Mouse (Mus musculus): ENCODE results near the gene Glb1l.
"Not testable (repeated sequence)": the region's sequence is repeated elsewhere in the genome, so short reads cannot be mapped to it uniquely, and the experiment has no call there.

Glb1l gene

DNA sequence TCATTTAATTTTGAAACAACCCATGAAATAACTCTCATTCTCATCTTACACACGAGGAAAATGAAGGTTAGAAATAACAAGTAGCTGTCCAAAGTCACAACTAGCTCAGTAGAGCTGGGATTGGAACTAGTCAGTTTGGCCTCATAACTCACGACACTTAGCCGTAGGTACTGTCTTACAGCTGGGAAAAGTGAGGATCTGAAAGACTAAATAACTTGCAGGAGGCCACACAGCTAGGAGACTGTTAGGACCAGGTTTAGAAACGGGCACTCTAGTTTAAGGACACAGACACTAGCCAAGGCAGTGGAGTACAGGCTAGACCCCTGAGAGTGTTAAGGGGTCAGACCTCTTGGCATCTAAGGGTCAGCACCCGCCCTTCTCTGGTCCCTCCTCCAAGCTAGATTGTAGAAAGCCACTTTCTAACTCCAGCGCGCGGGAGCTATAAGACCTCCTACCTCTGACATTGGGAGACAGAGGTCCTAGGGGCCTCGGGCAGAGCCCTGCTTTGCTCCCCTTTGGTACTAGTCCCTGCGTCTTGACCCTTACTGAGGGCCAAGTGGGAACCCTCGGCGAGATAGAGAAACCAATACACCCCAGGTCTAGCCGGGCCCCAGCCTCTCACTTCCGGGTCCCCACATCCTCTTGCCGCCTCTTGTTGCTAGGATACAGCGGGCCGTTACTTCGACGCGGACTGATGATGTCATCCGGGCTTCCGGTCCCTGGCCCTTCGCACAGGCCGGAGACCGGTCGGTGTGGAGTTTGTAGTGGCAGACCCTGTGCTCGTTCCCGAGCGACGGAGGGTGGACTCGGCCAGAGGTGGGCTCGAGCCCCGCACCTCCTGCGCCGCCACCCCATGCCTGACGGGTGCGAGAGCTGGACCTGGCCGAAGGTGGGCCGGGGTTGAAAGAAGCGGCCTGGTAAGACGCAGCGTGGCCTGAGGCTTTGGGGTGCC, at the start of gene Glb1l, which contains the start of gene Stk16:
Gene Glb1l, minus strand, starts transcription at position 678 of the 952 bp plus-strand sequence.
Gene Stk16, plus strand, starts transcription at position 703 of the 952 bp plus-strand sequence.
- peak; percentile 88 to 94 for DNase-seq

DNA sequence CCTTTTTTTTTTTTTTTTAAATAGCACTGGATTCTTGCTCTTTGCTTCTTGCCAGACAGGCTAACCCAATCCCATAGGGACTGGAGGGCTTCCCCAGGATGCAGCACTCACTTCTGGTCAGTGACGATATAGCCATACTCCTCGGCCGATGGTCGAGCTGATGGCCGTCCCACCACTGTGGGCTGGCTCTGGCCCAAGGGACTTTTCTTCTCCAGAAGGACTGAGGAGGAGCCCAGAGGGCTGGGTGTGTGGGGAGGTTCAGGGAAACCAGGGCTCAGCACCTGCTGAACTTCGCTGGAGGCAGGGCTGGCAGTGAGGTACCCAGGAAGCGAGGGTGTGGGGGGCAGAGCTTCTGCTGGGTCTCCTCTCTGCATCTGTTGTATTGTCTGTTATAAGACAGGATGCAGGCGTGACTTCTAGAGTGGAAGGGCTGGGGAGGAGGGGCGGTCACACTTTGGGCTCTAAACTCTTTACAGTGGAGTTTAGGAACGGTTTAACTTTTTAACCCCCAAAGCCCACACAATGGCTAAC, 45.0 kb upstream of the Glb1l start:
- peak in 1 of 2 experiments; percentile 60 for DNase-seq

DNA sequence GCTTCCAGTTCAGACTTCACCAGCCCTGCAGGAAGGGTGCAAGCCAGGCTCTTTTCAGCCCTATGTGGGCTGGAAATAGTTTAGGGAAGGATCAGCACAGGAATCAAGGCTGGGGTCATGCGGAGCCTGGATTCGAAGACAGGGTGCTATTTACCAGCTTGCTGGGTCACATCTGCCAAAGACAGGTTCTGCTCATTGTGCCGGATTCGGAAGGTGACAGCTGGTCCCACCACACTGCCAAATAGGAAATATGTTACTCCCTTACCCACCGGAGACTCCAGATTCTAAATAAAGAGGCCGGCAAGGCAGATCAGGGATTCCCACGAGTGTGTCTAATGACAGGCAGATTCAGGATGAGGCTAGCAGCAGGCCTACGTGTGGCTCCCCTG, 44.0 kb upstream of the Glb1l start:
- DNase-seq: no peak

DNA sequence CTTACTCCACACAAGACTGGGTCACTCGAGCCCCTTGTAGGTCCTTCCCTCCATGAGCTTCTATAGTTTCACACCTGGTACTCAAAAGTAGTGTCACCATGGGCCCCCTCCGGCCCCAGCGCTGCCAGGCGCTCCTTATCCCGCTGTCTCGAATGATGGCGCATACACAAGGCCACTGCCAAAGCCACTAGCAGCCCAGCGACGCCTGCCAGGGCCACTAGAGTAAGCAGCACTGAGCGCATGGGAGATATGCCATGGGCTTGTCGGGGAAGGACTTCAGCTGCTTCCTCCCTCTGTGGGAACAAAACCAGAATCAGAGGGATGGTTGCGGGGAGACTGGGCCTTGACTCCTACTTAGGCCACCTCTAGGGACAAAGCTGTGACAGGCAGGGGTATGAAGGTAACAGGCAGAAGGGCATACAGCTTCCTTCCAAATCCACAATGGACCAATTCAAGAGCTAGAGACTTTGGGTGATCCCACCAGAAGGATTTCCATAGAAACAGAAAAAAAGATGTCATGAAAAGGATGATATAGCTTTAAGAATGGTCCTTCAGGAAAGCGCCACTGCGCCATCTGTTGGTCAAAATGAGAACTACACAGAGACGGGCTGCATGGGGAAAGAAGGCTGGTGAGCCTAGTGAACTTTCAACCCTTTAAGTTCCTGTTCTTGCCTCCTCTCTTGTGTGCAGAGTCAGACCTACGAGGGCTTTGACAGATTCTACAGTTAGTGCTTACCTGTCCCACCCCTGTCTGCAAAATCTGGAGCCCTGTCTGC, 43.4 kb upstream of the Glb1l start:
- peak; percentile 60 to 68 for DNase-seq

DNA sequence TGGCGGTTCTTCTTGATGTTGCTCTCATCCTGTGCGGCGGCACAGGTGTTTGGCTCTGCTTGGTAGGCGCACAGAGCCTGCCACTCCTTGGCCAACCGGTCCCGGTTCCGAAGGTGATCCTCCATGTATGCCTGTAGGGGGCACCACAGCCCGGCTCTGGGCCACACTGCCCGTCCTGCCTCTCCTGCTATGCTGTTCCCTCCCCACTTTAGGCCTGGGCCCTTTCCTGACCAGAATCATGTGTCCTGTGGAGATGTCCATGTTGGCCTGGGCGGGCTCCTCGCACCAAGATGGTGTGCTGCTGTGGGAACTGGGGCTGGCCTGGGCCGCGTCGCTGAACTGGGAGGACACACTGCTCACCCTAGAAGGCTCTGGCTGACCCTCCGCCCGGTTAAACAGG, 42.4 kb upstream of the Glb1l start:
- DNase-seq: no peak

DNA sequence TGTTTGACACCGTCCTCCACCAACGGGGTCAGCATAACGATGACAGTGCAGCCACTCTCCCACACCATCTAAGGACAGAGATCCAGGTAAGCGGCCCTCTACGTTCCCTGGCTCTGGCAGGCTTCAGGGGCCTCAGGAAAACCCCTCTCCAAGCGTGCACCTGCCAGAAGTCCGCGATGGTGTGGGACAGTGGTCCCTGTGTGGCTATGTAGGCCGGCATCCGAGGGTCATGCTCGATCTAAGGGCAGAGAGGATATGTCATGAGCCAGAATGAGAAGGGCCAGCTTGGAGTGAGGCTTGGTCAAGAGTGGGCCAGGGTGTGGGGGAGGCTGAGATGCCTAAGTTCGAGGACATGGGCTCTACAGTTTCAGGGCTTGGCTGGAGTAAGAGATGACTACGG, 41.7 kb upstream of the Glb1l start:
- no peak for DNase-seq

DNA sequence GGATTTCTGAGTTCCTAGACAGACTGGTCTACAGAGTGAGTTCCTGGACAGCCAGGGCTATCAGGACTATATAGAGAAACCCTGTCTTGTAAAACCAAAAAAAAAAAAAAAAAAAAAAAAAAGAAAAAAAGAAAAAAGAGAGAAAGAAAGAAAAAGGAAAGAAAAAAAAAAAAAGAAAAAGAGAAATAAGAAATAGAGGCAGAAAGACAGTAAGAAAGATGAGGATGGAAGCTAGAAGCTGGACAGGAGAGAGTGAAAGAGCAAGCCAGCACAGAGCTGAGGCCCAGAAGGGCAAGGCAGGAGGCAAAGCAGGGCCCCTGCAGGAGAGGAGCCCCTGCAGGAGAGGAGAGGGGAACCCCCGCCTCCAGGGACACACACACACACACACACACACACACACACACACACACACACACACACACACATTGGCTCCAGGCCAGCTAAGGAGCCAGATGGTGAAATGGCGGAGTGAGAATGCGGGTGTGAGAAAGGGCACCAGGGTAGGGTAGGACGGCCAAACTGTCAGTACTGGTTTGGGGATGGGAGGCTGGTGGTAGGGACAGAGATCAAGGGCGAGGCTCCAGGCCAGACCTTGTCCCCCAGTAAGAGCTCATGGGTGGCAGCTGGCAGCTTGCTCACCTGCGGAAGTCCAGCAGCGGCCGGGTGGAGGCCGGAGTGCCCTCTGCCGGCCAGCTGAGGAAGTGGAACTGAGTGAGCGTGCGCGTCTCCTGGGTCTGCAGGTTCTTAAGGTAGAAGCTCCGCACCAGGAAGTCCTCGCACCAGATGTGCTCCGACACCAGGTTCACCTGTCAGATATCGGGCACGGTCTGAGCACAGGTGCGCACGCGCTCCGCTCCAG, 40.7 kb upstream of the Glb1l start:
- peak; percentile 79 to 82 for DNase-seq

DNA sequence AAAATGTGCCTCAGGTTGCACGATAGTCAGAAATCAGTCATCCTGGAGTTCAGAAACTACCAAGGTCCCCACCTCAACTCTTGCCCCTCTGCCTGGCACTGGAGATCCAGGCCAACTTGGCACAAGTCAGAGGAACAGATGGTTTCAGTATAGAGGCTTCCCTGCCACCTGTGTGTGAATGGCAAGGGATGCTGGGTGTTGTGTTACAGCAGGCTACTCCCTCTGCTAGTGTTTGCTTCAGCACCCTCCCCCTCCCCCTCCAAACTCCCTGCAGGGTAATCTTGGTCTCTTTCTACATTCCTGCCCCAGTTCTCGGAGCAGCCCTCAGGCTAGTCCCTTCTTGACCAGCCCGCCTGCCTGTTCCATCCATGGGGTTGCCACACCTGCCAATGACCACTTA, 39.9 kb upstream of the Glb1l start:
- no peak for DNase-seq

DNA sequence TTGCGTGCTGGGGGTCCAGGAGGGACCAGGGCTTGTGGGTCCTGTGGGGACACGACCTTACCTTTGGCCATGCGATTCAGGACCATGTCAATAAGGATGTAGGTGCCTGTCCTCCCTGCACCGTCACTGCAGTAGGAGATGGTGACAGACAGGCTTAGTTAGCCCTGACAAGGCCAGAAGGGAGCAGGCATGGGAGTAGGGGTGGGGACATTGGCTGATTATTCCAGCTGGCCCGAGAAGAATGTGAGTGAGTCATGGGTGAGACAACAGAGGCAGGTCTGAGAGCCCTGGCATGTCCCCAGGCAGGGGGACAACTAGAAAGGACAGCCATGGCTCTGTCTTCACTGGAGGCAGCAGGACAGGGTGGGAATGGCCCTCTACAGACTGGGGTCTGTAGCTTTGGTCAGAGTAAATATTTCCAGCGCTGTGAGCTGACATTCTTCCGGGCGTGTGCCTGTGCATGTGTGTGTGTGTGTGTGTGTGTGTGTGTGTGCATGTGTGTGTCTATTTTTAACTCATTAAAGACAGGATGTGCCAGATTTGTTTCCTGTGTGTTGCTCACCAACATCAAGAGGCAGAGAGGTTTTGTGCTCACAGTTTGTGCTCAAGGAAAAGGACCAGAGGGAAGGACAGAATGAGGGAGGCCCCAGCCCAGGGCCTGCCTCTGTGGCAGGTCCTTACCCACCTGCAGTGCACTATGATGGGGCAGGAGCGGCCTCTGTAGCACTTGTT, 37.6 kb upstream of the Glb1l start:
- no peak for DNase-seq

DNA sequence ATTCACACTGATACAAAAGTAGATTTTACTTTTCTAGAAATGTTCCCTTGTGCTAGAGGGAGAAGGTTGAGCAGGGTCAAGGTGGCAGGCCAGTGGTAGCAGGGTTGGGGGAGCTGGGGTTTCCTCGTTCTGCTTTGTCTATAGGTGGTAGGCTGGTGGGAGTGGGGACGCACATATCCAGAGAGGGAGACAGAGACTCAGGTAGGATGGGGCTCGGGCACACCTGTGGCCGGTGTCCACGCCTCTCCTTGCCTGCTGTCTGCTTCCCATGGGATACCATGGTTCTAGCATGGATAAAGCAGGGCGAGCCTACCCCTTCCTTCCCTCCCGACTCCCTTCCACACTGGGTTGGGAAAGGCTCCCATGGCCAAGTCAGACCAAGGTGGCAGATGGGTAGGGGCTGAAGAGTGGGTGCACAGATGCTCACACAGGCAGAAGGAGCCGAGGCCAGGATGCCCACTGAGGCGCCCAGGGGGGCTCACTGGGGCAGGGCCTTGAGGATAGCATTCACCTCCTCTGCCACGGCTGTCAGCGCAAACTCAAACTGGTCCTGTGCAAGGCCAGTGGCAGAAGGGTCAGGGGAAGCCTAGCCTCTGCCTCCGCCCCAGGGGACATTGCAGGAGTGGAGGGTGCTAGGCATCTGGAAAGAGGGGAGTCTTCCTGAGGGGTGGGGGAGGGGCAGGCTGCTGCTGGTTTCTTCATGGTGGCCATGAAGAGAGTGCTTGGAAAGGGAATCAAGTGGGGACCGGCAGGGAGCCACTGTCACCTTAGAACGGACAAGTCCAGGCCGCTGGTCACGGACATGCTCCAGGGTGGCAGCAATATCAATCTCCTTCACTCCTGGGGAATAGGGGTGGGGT, 36.7 kb upstream of the Glb1l start:
- DNase-seq: no peak

DNA sequence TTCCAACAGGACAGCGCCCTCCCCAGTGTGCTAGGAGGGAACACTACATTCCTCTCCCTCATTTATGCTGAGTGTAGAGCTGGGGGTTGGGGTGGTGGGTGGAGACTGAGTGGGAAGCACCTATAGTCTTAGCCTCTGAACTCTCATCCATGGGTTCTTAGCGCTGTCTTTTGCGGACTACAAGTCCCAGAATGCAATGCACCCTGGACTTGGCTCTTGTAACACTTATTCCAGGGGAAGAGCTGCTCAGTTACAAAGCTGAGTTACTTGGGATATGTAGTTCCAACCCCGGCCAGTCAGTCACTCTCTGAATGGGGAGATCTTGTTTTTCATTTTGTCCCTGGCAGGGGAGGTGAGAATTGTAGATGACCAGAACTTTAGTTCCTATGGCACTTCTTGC, 34.2 kb upstream of the Glb1l start:
- DNase-seq: no peak

DNA sequence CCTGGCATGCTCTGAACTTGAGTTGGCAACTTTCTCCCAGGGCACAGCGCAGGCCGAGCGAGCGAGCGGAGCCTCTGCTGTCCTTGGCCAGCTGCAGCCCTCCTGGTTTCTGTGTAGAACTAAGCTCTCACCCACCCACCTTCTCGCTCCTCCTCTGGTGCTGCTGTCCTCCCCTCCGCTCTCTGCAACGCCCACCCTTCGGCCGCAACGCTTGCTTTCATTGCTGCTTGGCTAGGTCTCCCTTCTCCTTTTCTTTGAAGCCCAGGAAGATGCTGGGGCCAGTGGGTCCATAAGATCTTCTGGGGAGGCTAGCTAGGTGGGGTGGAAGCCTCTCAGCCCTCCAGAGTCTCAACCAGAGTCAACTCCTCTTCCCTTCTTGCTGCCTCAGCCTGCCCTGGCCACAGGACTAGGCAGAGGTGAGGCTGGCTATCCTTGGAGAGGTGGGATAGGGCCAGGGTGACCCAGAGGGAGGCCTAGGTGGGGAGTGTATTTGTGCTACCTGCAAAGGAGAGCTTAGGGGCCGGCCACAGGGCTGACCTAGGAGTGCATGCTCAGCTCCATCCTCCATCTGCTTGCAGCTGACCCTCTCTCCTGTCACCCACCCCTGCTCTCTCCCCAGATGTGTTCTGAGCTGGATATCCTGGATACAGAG, 33.7 kb upstream of the Glb1l start:
- DNase-seq: no peak

DNA sequence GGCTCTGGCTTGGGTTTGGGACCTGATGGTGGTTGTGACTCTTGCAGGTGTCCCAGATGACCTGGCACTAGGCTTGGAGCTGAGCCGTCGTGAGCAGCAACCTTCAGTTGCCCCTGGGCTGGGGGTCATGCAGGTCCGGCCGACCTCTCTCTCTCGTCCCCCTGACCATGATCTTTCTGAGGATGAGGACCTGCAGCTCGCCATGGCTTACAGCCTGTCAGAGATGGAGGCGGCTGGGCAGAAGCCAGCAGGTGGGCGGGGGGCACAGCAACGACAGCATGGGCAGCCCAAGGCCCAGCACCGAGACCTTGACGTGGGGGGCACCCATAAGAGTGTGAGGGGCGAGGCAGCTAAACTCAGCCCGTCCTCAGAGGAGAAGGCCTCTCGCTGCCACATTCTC, 32.8 kb upstream of the Glb1l start:
- no peak for DNase-seq

DNA sequence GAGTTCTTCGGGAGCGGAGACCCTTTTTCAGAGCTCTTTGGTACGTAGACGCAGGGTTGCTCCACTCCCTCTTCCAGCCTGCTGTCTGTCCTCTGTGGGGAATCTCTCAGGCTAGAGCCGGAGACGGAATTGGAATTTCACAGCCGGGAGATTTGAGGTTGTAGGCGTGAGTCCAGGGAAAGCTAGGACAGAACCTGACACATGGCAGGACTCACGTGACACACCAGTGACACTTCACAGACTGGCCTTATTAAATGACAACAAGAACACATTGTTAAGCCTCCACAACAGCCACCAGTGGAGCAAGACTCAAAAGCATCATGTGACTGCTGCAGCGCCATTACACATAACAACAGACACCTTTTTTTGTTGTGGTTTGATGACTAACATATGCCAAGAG, 29.0 kb upstream of the Glb1l start:
- no peak for DNase-seq

DNA sequence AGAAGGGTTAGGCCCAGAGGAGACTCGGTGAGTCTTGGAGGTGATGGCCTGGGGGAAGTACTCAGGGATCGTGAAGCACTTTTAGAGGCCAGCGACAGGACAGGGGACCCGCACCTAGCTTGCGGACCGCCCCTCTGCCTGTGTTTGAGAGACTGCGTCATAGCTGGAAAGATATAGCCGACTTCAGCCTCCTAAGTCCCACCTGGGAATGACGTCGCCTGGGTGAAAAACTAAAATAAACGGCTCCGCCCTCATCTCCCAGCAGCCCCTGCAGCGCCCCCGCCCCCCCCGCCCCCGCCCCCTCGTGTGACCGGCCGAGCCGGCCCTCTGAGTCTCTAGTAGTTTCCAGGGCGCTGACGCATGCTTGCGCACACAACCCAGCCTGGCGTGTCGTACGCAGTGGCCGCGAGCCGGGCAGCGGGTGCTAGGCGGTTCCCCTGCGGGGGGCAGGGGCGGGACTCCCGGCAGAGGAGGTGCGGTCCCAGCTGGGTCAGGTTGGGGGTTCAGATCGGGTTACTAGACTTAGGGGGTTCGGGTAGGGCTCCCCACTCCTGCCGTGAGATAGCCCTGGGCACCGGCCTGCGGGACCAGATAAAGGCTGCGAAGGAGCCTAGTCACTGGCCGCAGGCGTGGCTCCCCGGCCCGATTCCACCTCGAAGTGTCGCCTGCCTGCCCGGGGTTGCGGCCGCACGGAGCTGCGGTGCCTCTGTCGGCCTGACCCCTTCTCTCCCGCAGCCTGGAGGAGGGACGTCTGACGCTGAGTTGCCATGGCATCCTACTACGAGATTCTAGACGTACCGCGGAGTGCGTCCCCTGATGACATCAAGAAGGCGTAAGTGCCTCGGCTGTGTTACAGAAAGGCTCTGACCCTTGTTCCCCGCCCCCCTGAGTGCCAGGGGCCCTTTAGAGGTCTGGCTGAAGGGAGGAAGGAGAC, 25.8 kb upstream of the Glb1l start, which contains the start of gene Dnajb2:
Gene Dnajb2, plus strand, starts transcription at position 290 of the 934 bp plus-strand sequence.
- DNase-seq: peak; percentile 67 to 79

DNA sequence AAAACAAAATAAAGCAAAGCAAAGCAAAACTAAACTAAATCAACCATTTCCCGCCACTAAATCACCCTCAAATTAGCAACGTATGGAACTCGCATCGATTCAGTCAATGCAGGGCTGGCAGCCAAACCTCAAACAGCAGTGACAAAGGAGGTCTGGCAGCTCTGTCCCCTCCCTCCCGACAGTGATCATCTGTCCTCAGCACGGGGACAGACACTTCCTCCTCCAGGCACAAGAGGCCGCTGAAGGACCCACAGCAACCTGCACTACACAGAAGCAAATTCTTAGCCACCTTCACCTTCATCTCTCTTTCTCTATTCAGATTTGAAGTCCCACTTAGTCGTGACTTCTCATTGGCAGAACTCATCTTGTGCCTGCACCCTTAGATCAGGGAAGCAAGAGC, 24.0 kb upstream of the Glb1l start:
- peak; percentile 57 to 62 for DNase-seq

DNA sequence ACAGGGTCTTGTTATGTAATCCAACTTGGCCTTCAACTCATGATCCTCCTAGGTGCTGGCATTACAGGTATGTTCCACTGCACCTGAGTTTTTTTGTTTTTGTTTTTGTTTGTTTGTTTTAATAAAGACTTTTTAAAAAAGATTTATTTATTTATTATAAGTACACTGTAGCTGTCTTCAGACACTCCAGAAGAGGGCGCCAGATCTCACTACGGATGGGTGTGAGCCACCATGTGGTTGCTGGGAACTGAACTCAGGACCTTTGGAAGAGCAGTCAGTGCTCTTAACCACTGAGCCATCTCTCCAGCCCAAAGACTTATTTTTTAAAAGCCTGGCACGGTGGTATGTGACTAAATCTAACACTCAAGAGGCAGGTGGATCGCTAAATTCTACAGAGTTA, 21.9 kb upstream of the Glb1l start:
- not testable (repeated sequence) for DNase-seq

DNA sequence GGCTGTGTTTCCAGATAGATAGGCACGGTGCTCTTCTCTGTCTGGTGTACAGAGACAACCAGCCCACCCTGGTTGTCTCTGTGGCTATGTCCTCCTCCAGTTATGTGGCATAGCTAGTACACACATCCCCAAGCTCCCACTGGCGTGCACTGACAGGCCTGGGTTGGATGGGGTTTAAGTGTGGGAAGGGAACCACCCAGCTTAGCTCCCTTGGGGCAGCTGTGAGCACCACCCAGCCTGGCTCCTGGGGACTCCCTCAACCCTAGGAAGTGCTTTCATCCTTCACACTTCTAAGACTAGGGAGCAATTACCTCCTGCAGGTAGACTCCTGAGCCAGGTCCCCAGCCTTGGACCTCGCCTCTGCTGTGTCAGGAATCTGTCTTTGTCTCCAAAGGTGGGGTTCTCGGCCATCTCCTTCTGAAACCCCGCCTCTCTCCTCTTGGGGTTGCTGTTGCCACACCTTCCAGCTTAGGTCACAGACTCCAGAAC, 21.1 kb upstream of the Glb1l start, which contains the start of gene A630095N17Rik:
Gene A630095N17Rik, minus strand, starts transcription at position 439 of the 489 bp plus-strand sequence.
- DNase-seq: no peak

DNA sequence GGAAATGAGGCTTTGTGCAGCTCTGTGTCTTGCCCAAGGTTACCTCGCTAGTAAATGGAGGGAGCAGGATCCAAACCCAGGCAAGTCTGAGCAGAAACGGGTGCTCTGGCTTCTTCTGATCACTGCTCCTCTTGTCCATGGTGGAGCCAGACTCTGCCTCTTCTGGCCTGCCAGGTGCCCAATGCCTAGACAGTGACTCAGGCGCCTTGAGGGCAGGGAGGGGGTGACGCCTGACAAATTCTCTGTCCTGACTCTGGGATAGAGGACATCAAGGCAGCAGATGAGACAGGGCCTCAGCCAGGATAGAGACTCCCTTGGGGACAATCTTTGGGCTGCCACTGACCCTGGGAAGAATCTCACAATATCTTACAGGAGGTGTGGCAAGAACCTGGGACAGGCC, 20.6 kb upstream of the Glb1l start:
- no peak for DNase-seq

Measured in thymus, adult 18-20 months (tissue).